10 mouse cellular contexts compared by ENCODE assay signal in genomic region chr9:50301722-50302121, GRCm38 (mm10). TPM values are rescaled to one million over a fixed set of nuclear protein-coding genes. Genes with fewer than 3 reads are reported as not detected.
DNase-seq lines count a peak whose midpoint lies in the region; ATAC-seq and TF ChIP-seq lines count a peak whose summit lies in the region.
"Had no signal": no experiment of that assay in that cellular context is flagged by ENCODE, and none has a peak within 500 bp of the region (broad histone marks: within the 10 kb centered on the region; RNA-seq: fewer than 3 reads in every experiment).

No protein-coding gene starts in this region.

- no peak overlapping the region for H3K4me3 ChIP-seq in stomach, embryonic 16.5 days (replicated peaks; ENCODE audit: low read length)
- no peak overlapping the region for H3K4me3 ChIP-seq in stomach, postnatal 0 days (ENCODE audit: low read depth, low read length)
- H3K4me3 ChIP-seq: liver, embryonic 13.5 days; myocyte had no signal

- no peaks in the 10 kb centered on the region for H3K9me3 ChIP-seq in stomach, embryonic 16.5 days (replicated peaks; ENCODE audit: control insufficient read depth, low read length)
- H3K9me3 ChIP-seq in stomach, postnatal 0 days (ENCODE audit: control insufficient read depth, low read length): no peaks in the 10 kb centered on the region
- H3K9me3 ChIP-seq: liver, embryonic 13.5 days had no signal

- H3K9ac ChIP-seq in stomach, embryonic 16.5 days (ENCODE audit: low read length): no peak overlapping the region
- H3K9ac ChIP-seq in stomach, postnatal 0 days (ENCODE audit: low read length): no peak overlapping the region
- H3K9ac ChIP-seq: liver, embryonic 13.5 days had no signal

- H3K4me2 ChIP-seq in stomach, embryonic 16.5 days (ENCODE audit: low read depth, low read length): no peak overlapping the region
- no peak overlapping the region for H3K4me2 ChIP-seq in stomach, postnatal 0 days (replicated peaks; ENCODE audit: low read depth)
- H3K4me2 ChIP-seq: liver, embryonic 13.5 days had no signal

- no peak for TF ChIP-seq EP300 in stomach, postnatal 0 days (optimal IDR thresholded peaks at IDR 0.05)

- peak; percentile 10 to 15 for DNase-seq in cerebellum, postnatal 14 days
- DNase-seq in cerebellum, postnatal 36 days: no peak
- no peak for DNase-seq in stomach, postnatal 0 days (ENCODE audit: low spot score)
- DNase-seq in left cerebral cortex, adult 8-10 months (ENCODE audit: low spot score in 2 of 2): peak; percentile 13 to 79
- DNase-seq in spleen, postnatal 14 days (ENCODE audit: low spot score in 2 of 2): no peak
- no peak for DNase-seq in thymus, postnatal 25 days
- no peak for DNase-seq in adrenal gland, postnatal 14 days
- DNase-seq: liver, embryonic 13.5 days had no signal

- H3K27ac ChIP-seq in stomach, embryonic 16.5 days (ENCODE audit: low read length): no peak overlapping the region
- H3K27ac ChIP-seq in stomach, postnatal 0 days (replicated peaks): no peak overlapping the region
- H3K27ac ChIP-seq: liver, embryonic 13.5 days had no signal

- H3K27me3 ChIP-seq in stomach, embryonic 16.5 days (ENCODE audit: control insufficient read depth, insufficient read depth, low read length): no peaks in the 10 kb centered on the region
- H3K27me3 ChIP-seq in stomach, postnatal 0 days (ENCODE audit: control insufficient read depth, insufficient read depth, low read length): no peaks in the 10 kb centered on the region
- H3K27me3 ChIP-seq: liver, embryonic 13.5 days had no signal

- peaks cover 15% of the 10 kb centered on the region for H3K4me1 ChIP-seq in stomach, embryonic 16.5 days (ENCODE audit: control insufficient read depth, insufficient read depth, low read length)
- peaks cover 3% of the 10 kb centered on the region; the same call in 1 of the 2 replicates for H3K4me1 ChIP-seq in stomach, postnatal 0 days (replicated peaks; ENCODE audit: control insufficient read depth, insufficient read depth)
- H3K4me1 ChIP-seq: liver, embryonic 13.5 days had no signal

- H3K36me3 ChIP-seq in stomach, embryonic 16.5 days (ENCODE audit: control insufficient read depth, insufficient read depth, low read length): no peaks in the 10 kb centered on the region
- no peaks in the 10 kb centered on the region for H3K36me3 ChIP-seq in stomach, postnatal 0 days (ENCODE audit: control insufficient read depth, insufficient read depth, low read length)
- H3K36me3 ChIP-seq: liver, embryonic 13.5 days had no signal

- no peak for TF ChIP-seq CTCF in stomach, postnatal 0 days (IDR thresholded peaks at IDR 0.05; ENCODE audit: low read depth)

- 0 out of 2 replicates have a peak, but pooled peaks have one; percentile 33 for ATAC-seq in stomach, embryonic 16.5 days (ENCODE audit: insufficient read depth, low FRiP score)
- no peak for ATAC-seq in stomach, postnatal 0 days (ENCODE audit: low FRiP score, low TSS enrichment)

RNA-seq across cellular contexts. Expression of gene Rpl10-ps3, which starts 43.0 kb away (rescaled TPM):
- 229 and 338 TPM in 2 replicates for polyA plus RNA-seq in stomach, embryonic 16.5 days (2015; fragmentation: Nextera tagmentation; extraction: Ambion mirVana)
- 215 and 244 TPM in 2 replicates for polyA plus RNA-seq in stomach, postnatal 0 days (2015; fragmentation: Nextera tagmentation; extraction: Ambion mirVana)
- total RNA-seq in left cerebral cortex, adult 8-10 months (2022): 100 to 1,000 TPM; 353 to 500 (median 419) TPM
- 879 and 1,024 TPM in 2 replicates for total RNA-seq in adrenal gland, postnatal 14 days (2021)

Comparison
In these comparisons a context has a peak if more than half of its experiments do, and no peak if none do; other contexts are left out.
1. DNase-seq: peak in cerebellum, postnatal 14 days (2 of 2) and left cerebral cortex, adult 8-10 months (2 of 2); none in cerebellum, postnatal 36 days (0 of 2), stomach, postnatal 0 days (single experiment), spleen, postnatal 14 days (0 of 2), thymus, postnatal 25 days (single experiment) and adrenal gland, postnatal 14 days (single experiment).